In genomic region chr3:157729711-157730367, GRCm38 (mm10) we compare ENCODE assay signal across 31 mouse cellular contexts.
A peak's percentile ranks its signal among the peaks of the same experiment; 100 is the strongest.
DNase-seq lines count a peak whose midpoint lies in the region; ATAC-seq and TF ChIP-seq lines count a peak whose summit lies in the region.
"Had no signal": no experiment of that assay in that cellular context is flagged by ENCODE, and none has a peak within 500 bp of the region (broad histone marks: within the 10 kb centered on the region; RNA-seq: fewer than 3 reads in every experiment).

No protein-coding gene starts in this region.

- H3K9me3 ChIP-seq in liver, embryonic 11.5 days (ENCODE audit: control insufficient read depth, low read length): no peaks in the 10 kb centered on the region
- H3K9me3 ChIP-seq: forebrain, embryonic 10.5 days; forebrain, embryonic 15.5 days; G1E; heart, embryonic 10.5 days; heart, embryonic 15.5 days; intestine, embryonic 15.5 days; megakaryocyte, embryonic 14.5 days had no signal

- intact Hi-C loops in heart, postnatal 25 days (cut with DNase I): no loop called here

- no peaks in the 10 kb centered on the region for H3K36me3 ChIP-seq in liver, adult 2 months (ENCODE audit: control insufficient read depth, insufficient read depth, low read length)
- no peaks in the 10 kb centered on the region for H3K36me3 ChIP-seq in liver, embryonic 11.5 days (ENCODE audit: control insufficient read depth, insufficient read depth, low read length)
- H3K36me3 ChIP-seq: forebrain, embryonic 10.5 days; forebrain, embryonic 15.5 days; G1E; heart, embryonic 10.5 days; heart, embryonic 15.5 days; intestine, embryonic 15.5 days had no signal

- no peak overlapping the region for H3K4me3 ChIP-seq in liver, adult 2 months (ENCODE audit: insufficient read depth, low read depth, low read length)
- H3K4me3 ChIP-seq in liver, embryonic 11.5 days (ENCODE audit: low read depth, low read length): no peak overlapping the region
- H3K4me3 ChIP-seq: forebrain, embryonic 10.5 days; forebrain, embryonic 15.5 days; heart, embryonic 10.5 days; heart, embryonic 15.5 days; intestine, embryonic 15.5 days; layer of hippocampus, adult 2 months; megakaryocyte, embryonic 14.5 days had no signal

- no peak for TF ChIP-seq CTCF in liver, adult 2 months (IDR thresholded peaks at IDR 0.05; ENCODE audit: low read depth, low read length)

- TF ChIP-seq POLR2A in liver, adult 2 months (IDR thresholded peaks at IDR 0.05; ENCODE audit: extremely low read depth, insufficient read depth, low read length): no peak

- no peak overlapping the region for H3K9ac ChIP-seq in liver, adult 2 months (ENCODE audit: low read depth, low read length)
- no peak overlapping the region for H3K9ac ChIP-seq in liver, embryonic 11.5 days (ENCODE audit: low read depth, low read length)
- H3K9ac ChIP-seq: forebrain, embryonic 15.5 days; heart, embryonic 15.5 days; intestine, embryonic 15.5 days had no signal

- no peak for ATAC-seq in liver, embryonic 11.5 days (replicated peaks; ENCODE audit: low FRiP score)
- ATAC-seq: forebrain, embryonic 15.5 days; hindbrain, postnatal 0 days; intestine, embryonic 15.5 days; lung, postnatal 0 days; midbrain, embryonic 16.5 days had no signal

- H3K4me1 ChIP-seq in liver, adult 2 months (ENCODE audit: control insufficient read depth, insufficient read depth, low read length): peaks cover 9% of the 10 kb centered on the region
- no peaks in the 10 kb centered on the region for H3K4me1 ChIP-seq in liver, embryonic 11.5 days (replicated peaks; ENCODE audit: control insufficient read depth, insufficient read depth, low read length)
- H3K4me1 ChIP-seq: heart, embryonic 10.5 days; heart, embryonic 15.5 days; intestine, embryonic 15.5 days had no signal

- H3K27me3 ChIP-seq in liver, adult 2 months (ENCODE audit: control insufficient read depth, insufficient read depth, low read length): no peaks in the 10 kb centered on the region
- H3K27me3 ChIP-seq in liver, embryonic 11.5 days (replicated peaks; ENCODE audit: control insufficient read depth, insufficient read depth, low read length): no peaks in the 10 kb centered on the region
- H3K27me3 ChIP-seq: heart, embryonic 15.5 days; intestine, embryonic 15.5 days had no signal

- no peaks in the 10 kb centered on the region for H3K79me2 ChIP-seq in liver, adult 2 months (ENCODE audit: control insufficient read depth, insufficient read depth, low read length)

- WGBS in liver, adult 2 months: 49% methylated on average over 1 of the region's 1 CpGs
- 57% methylated on average over 1 of the region's 1 CpGs for WGBS in liver, embryonic 11.5 days

- 0 out of 2 replicates have a peak overlapping the region, but pooled peaks have one; percentile 41 for H3K27ac ChIP-seq in liver, adult 2 months (replicated peaks; ENCODE audit: insufficient read depth, low read depth, low read length)
- no peak overlapping the region for H3K27ac ChIP-seq in liver, embryonic 11.5 days (ENCODE audit: low read depth, low read length)
- H3K27ac ChIP-seq: forebrain, embryonic 10.5 days; forebrain, embryonic 15.5 days; heart, embryonic 10.5 days; heart, embryonic 15.5 days; hindbrain, postnatal 0 days; intestine, embryonic 15.5 days; layer of hippocampus, adult 2 months had no signal

- peak; percentile 92 for DNase-seq in liver, adult 2 months (ENCODE audit: extremely low read depth, low read depth, low spot score)
- no peak for DNase-seq in liver, embryonic 11.5 days (ENCODE audit: low spot score)
- peak; percentile 16 for DNase-seq in retina, embryonic 14.5 days (ENCODE audit: low spot score)
- DNase-seq in retina, postnatal 1 day: no peak
- peak; percentile 62 for DNase-seq in adipocyte (ENCODE audit: low spot score)
- DNase-seq in heart, postnatal 25 days (ENCODE audit: low spot score): no peak
- DNase-seq in layer of hippocampus, postnatal 14 days (ENCODE audit: low spot score in 2 of 2): no peak
- DNase-seq: adrenal gland, postnatal 25 days; B cell, adult 2 months; cerebellum, adult 2 months; cerebellum, postnatal 14 days; gastrocnemius, postnatal 25 days; heart, adult 11 months; heart, postnatal 4 days; kidney, adult 2 months; kidney, postnatal 36 days; left cerebral cortex, postnatal 4 days; lung, adult 18-20 months; lung, postnatal 4 days; thymus, postnatal 4 days had no signal

- no peak overlapping the region for H3K4me2 ChIP-seq in liver, embryonic 11.5 days
- H3K4me2 ChIP-seq: forebrain, embryonic 15.5 days; heart, embryonic 15.5 days; intestine, embryonic 15.5 days had no signal

Comparison
In these comparisons a context has a peak if more than half of its experiments do, and no peak if none do; other contexts are left out.
1. DNase-seq: peak in liver, adult 2 months (single experiment), retina, embryonic 14.5 days (single experiment) and adipocyte (single experiment); none in liver, embryonic 11.5 days (single experiment), retina, postnatal 1 day (single experiment), heart, postnatal 25 days (single experiment) and layer of hippocampus, postnatal 14 days (0 of 2).